Mouse (Mus musculus) lung, embryonic 16.5 days (tissue): ENCODE results near the gene Rpap2. TPM values are rescaled to one million over a fixed set of nuclear protein-coding genes. Genes with fewer than 3 reads are reported as not detected.

Experiments used
- ATAC-seq: fragments of 200-750 bp; cut with Nextera tagmentation; 2 replicates; pipeline ENCODE4 v1.8.0; 2017; ENCODE audit warnings: low read depth, mild to moderate bottlenecking, moderate library complexity
- H3K27ac ChIP-seq: fragments of 300-500 bp; sonication (generic); 2 replicates; pipeline ENCODE4 v1.5.1; 2014; ENCODE audit warnings: mild to moderate bottlenecking, control low read depth, low read length
- H3K27me3 ChIP-seq: fragments of 300-500 bp; sonication (generic); 2 replicates; pipeline ENCODE4 v1.6.1; 2014; ENCODE audit warnings: low read depth, low read length, mixed read lengths; ENCODE audit not compliant: control insufficient read depth, insufficient read depth
- H3K36me3 ChIP-seq: fragments of 300-500 bp; sonication (generic); 2 replicates; pipeline ENCODE4 v1.6.1; 2014; ENCODE audit warnings: low read length; ENCODE audit not compliant: control insufficient read depth, insufficient read depth
- H3K4me1 ChIP-seq: fragments of 300-500 bp; sonication (generic); replicated peaks from 2 replicates; pipeline ENCODE4 v1.6.1; 2014; ENCODE audit warnings: low read length, mixed read lengths; ENCODE audit not compliant: control insufficient read depth, insufficient read depth
- H3K4me2 ChIP-seq: fragments of 300-500 bp; sonication (generic); 2 replicates; pipeline ENCODE4 v1.6.1; 2014; ENCODE audit warnings: low read depth, low read length, control low read depth
- H3K4me3 ChIP-seq: fragments of 300-500 bp; sonication (generic); 2 replicates; pipeline ENCODE4 v1.5.1; 2014; ENCODE audit warnings: mild to moderate bottlenecking, low read length, control low read depth
- H3K9ac ChIP-seq: fragments of 300-500 bp; sonication (generic); 2 replicates; pipeline ENCODE4 v1.6.1; 2014; ENCODE audit warnings: low read length, control low read depth
- H3K9me3 ChIP-seq: fragments of 300-500 bp; sonication (generic); 2 replicates; pipeline ENCODE4 v1.6.1; 2016; ENCODE audit warnings: low read length; ENCODE audit not compliant: control insufficient read depth
- WGBS: fragments of 180-500 bp; shearing (Covaris S2); extraction: QIAGEN DNeasy Blood & Tissue Kit; methylation state at CpG from one replicate; pipeline ENCODE4 v1.1.7; 2014; 5-methylcytosine and 5-hydroxymethylcytosine counted together
- polyA plus RNA-seq: library from polyadenylated mRNA; unstranded; fragments of >200 nt; fragmentation: Nextera tagmentation; extraction: Ambion mirVana; gene quantifications from 2 replicates; pipeline ENCODE4 v1.2.1, GENCODE M21; 2015

Rpap2 gene
- polyA plus RNA-seq, 1 experiment from 2014 or later: 15.1 TPM

GRCm38 (mm10) chr5:107621327-107621726, 24.2 kb downstream of the Rpap2 start:
- Histone ChIP-seq H3K9ac (no peak overlapping the region), H3K4me1 (no peaks in the 10 kb centered on the region), H3K27ac (no peak overlapping the region), H3K36me3 (peaks cover 11% of the 10 kb centered on the region; the same call in 1 of the 2 replicates), H3K27me3 (no peaks in the 10 kb centered on the region), H3K4me3 (no peak overlapping the region), H3K9me3 (no peaks in the 10 kb centered on the region), H3K4me2 (no peak overlapping the region)
- 87% methylated on average over 3 of the region's 3 CpGs for WGBS
- ATAC-seq: no peak

GRCm38 (mm10) chr5:107633651-107634050, 36.5 kb downstream of the Rpap2 start:
- no peaks in the 10 kb centered on the region for H3K9me3 ChIP-seq
- H3K36me3 ChIP-seq: no peaks in the 10 kb centered on the region; the same call in 1 of the 2 replicates
- H3K27me3 ChIP-seq: no peaks in the 10 kb centered on the region
- H3K4me1 ChIP-seq: no peaks in the 10 kb centered on the region
- whole genome bisulfite sequencing: 90% methylated on average over 4 of the region's 4 CpGs
- no peak for ATAC-seq
- no peak overlapping the region for H3K9ac ChIP-seq
- no peak overlapping the region for H3K27ac ChIP-seq
- no peak overlapping the region for H3K4me2 ChIP-seq
- H3K4me3 ChIP-seq: no peak overlapping the region

- 81% methylated on average over 1 of the region's 1 CpGs for WGBS
- no peak overlapping the region for H3K27ac ChIP-seq
- H3K4me3 ChIP-seq: no peak overlapping the region
- no peak overlapping the region for H3K9ac ChIP-seq
- no peaks in the 10 kb centered on the region for H3K4me1 ChIP-seq
- no peaks in the 10 kb centered on the region for H3K27me3 ChIP-seq
- no peak for ATAC-seq
- no peaks in the 10 kb centered on the region for H3K9me3 ChIP-seq
- H3K4me2 ChIP-seq: no peak overlapping the region
- no peaks in the 10 kb centered on the region for H3K36me3 ChIP-seq
Observed at GRCm38 (mm10) chr5:107637106-107637505, 39.9 kb downstream of the Rpap2 start.

- no peak overlapping the region for H3K4me3 ChIP-seq
- no peak overlapping the region for H3K9ac ChIP-seq
- whole genome bisulfite sequencing: 72% methylated on average over 8 of the region's 8 CpGs
Observed at GRCm38 (mm10) chr5:107638366-107638765, 41.2 kb downstream of the Rpap2 start.

GRCm38 (mm10) chr5:107644595-107644994, 47.4 kb downstream of the Rpap2 start:
- H3K4me2 ChIP-seq: no peak overlapping the region
- no peaks in the 10 kb centered on the region for H3K9me3 ChIP-seq
- peaks cover 2% of the 10 kb centered on the region; the same call in 1 of the 2 replicates for H3K36me3 ChIP-seq
- no peak overlapping the region for H3K27ac ChIP-seq
- WGBS: 85% methylated on average over 2 of the region's 2 CpGs
- no peaks in the 10 kb centered on the region for H3K4me1 ChIP-seq
- H3K9ac ChIP-seq: no peak overlapping the region
- no peak for ATAC-seq
- H3K27me3 ChIP-seq: no peaks in the 10 kb centered on the region
- no peak overlapping the region for H3K4me3 ChIP-seq

More at GRCm38 (mm10) chr5:107638366-107638765, 41.2 kb downstream of the Rpap2 start:
- H3K27me3 ChIP-seq: no peaks in the 10 kb centered on the region
- no peak overlapping the region for H3K4me2 ChIP-seq
- no peaks in the 10 kb centered on the region for H3K36me3 ChIP-seq
- no peak overlapping the region for H3K27ac ChIP-seq
- H3K4me1 ChIP-seq: no peaks in the 10 kb centered on the region
- no peak for ATAC-seq
- H3K9me3 ChIP-seq: no peaks in the 10 kb centered on the region

- no peak overlapping the region for H3K4me2 ChIP-seq
- no peak overlapping the region for H3K27ac ChIP-seq
- no peaks in the 10 kb centered on the region for H3K4me1 ChIP-seq
- H3K27me3 ChIP-seq: no peaks in the 10 kb centered on the region
- peaks cover 2% of the 10 kb centered on the region; the same call in 1 of the 2 replicates for H3K36me3 ChIP-seq
- WGBS: 85% methylated on average over 2 of the region's 2 CpGs
- no peak overlapping the region for H3K4me3 ChIP-seq
- no peak overlapping the region for H3K9ac ChIP-seq
- H3K9me3 ChIP-seq: no peaks in the 10 kb centered on the region
- no peak for ATAC-seq
Observed at GRCm38 (mm10) chr5:107645935-107646334, 48.8 kb downstream of the Rpap2 start.

- Histone ChIP-seq H3K4me1 (no peaks in the 10 kb centered on the region), H3K9ac (no peak overlapping the region), H3K27ac (no peak overlapping the region), H3K4me3 (no peak overlapping the region), H3K4me2 (no peak overlapping the region), H3K36me3 (peaks cover 2% of the 10 kb centered on the region; the same call in 1 of the 2 replicates), H3K9me3 (no peaks in the 10 kb centered on the region), H3K27me3 (no peaks in the 10 kb centered on the region)
- ATAC-seq: no peak
- 72% methylated on average over 4 of the region's 4 CpGs for whole genome bisulfite sequencing
Observed at GRCm38 (mm10) chr5:107647580-107647979, 50.4 kb downstream of the Rpap2 start.

GRCm38 (mm10) chr5:107648552-107649125, 51.5 kb downstream of the Rpap2 start:
- Histone ChIP-seq H3K9ac (no peak overlapping the region), H3K4me1 (no peaks in the 10 kb centered on the region), H3K4me3 (no peak overlapping the region), H3K27ac (no peak overlapping the region), H3K4me2 (no peak overlapping the region), H3K36me3 (peaks cover 2% of the 10 kb centered on the region; the same call in 1 of the 2 replicates), H3K27me3 (no peaks in the 10 kb centered on the region), H3K9me3 (no peaks in the 10 kb centered on the region)
- 51% methylated on average over 5 of the region's 5 CpGs for WGBS
- ATAC-seq: no peak

GRCm38 (mm10) chr5:107649680-107650079, 52.5 kb downstream of the Rpap2 start:
- Histone ChIP-seq H3K4me3 (no peak overlapping the region), H3K27ac (no peak overlapping the region), H3K27me3 (no peaks in the 10 kb centered on the region), H3K4me1 (no peaks in the 10 kb centered on the region), H3K9me3 (no peaks in the 10 kb centered on the region), H3K4me2 (no peak overlapping the region), H3K9ac (no peak overlapping the region), H3K36me3 (peaks cover 2% of the 10 kb centered on the region; the same call in 1 of the 2 replicates)
- ATAC-seq: no peak
- WGBS: 62% methylated on average over 2 of the region's 2 CpGs
